Mouse (Mus musculus) G1E (cell line): ENCODE data around the gene Slc6a19. TPM values are rescaled to one million over a fixed set of nuclear protein-coding genes. Genes with fewer than 3 reads are reported as not detected.
"Not testable (repeated sequence)": the region's sequence is repeated elsewhere in the genome, so short reads cannot be mapped to it uniquely, and the experiment has no call there.

ENCODE experiments used
- ATAC-seq: 2 replicates; pipeline ENCODE4 v1.8.0; 2016; ENCODE audit warnings: mild to moderate bottlenecking; ENCODE audit not compliant: insufficient number of reproducible peaks, poor library complexity, low FRiP score, severe bottlenecking; ENCODE audit errors: extremely low read depth
- DNase-seq: peaks from one replicate; pipeline ENCODE4 v3.0.0; 2012; ENCODE audit warnings: low spot score
- H3K27me3 ChIP-seq: 2 replicates; pipeline ENCODE4 v1.6.1; 2012; ENCODE audit warnings: mild to moderate bottlenecking, low read length, inconsistent platforms; ENCODE audit not compliant: insufficient read depth
- H3K36me3 ChIP-seq: replicated peaks from 2 replicates; pipeline ENCODE3; 2012; ENCODE audit warnings: mild to moderate bottlenecking, inconsistent platforms
- H3K4me1 ChIP-seq: 2 replicates; pipeline ENCODE4 v1.6.1; 2012; ENCODE audit warnings: low read depth, low read length, inconsistent platforms, mixed read lengths; ENCODE audit not compliant: insufficient read depth
- H3K4me3 ChIP-seq: 2 replicates; pipeline ENCODE4 v1.5.1; 2012; ENCODE audit warnings: low read depth, mild to moderate bottlenecking, inconsistent platforms, low read length, moderate library complexity, mixed read lengths
- H3K9me3 ChIP-seq: replicated peaks from 2 replicates; pipeline ENCODE4 v1.6.1; 2012; ENCODE audit warnings: inconsistent platforms
- CTCF ChIP-seq: IDR thresholded peaks from 2 replicates; pipeline ENCODE4 v1.5.1; 2012; ENCODE audit warnings: low read depth, low read length, inconsistent platforms, mixed read lengths
- GATA1 ChIP-seq: IDR thresholded peaks from 2 replicates; pipeline ENCODE4 v1.6.1; 2012; ENCODE audit warnings: borderline replicate concordance, low read length, inconsistent platforms, mixed read lengths
- GATA2 ChIP-seq: IDR thresholded peaks from 2 replicates; pipeline ENCODE4 v1.6.1; 2012; ENCODE audit warnings: low read depth, low read length, inconsistent platforms, borderline replicate concordance
- POLR2AphosphoS5 ChIP-seq: IDR thresholded peaks from 2 replicates; pipeline ENCODE4 v1.6.1; 2012; ENCODE audit warnings: low read depth, low read length, inconsistent platforms; ENCODE audit not compliant: insufficient replicate concordance
- TAL1 ChIP-seq: conservative IDR thresholded peaks from 2 replicates; pipeline ENCODE4 v1.6.1; 2012; ENCODE audit warnings: low read depth, low read length, inconsistent platforms, mixed read lengths
- polyA plus RNA-seq: library from polyadenylated mRNA; stranded (reverse); fragments of >175 nt; gene quantifications from 2 replicates; pipeline ENCODE4 v1.2.3, GENCODE M21; 2012
- total RNA-seq, 2 experiments: library from RNA; stranded (forward) in 1 of 2; stranded (reverse) in 1 of 2; fragments of 200-1000 nt in 1 of 2; fragments of >200 nt in 1 of 2; fragmentation: Nextera tagmentation in 1 of 2; gene quantifications; 2 replicates each; pipeline ENCODE4 v1.2.3; 2014 to 2017

Slc6a19 gene
- total RNA-seq (2014; fragmentation: Nextera tagmentation) = not detected in 2 replicates
- total RNA-seq (2017) = 0.12 and 0.22 TPM in 2 replicates
- polyA plus RNA-seq = not detected in 2 replicates

- ATAC-seq (no peak), DNase-seq (no peak)
- peaks cover 6% of the 10 kb centered on the region for H3K27me3 ChIP-seq
- H3K4me1 ChIP-seq = no peaks in the 10 kb centered on the region
- no peak for TF ChIP-seq GATA2
- TF ChIP-seq CTCF = no peak
- H3K9me3 ChIP-seq = no peaks in the 10 kb centered on the region
- no peak within 1 kb of the TSS for H3K4me3 ChIP-seq
- no peaks in the 10 kb centered on the region for H3K36me3 ChIP-seq
These were observed at the start of gene Slc6a19 for GRCm38 (mm10) chr13:73704694-73705325. TSS of gene Slc6a19 (minus strand) at chr13:73704865.

GRCm38 (mm10) chr13:73751284-73751683, 46.6 kb upstream of the Slc6a19 start:
- no peaks in the 10 kb centered on the region for H3K4me1 ChIP-seq

GRCm38 (mm10) chr13:73750435-73750834, 45.8 kb upstream of the Slc6a19 start:
- Histone ChIP-seq H3K9me3 (no peaks in the 10 kb centered on the region), H3K4me1 (no peaks in the 10 kb centered on the region), H3K27me3 (no peaks in the 10 kb centered on the region; the same call in 1 of the 2 replicates), H3K4me3 (no peak overlapping the region), H3K36me3 (no peaks in the 10 kb centered on the region)
- no peak for DNase-seq
- TF ChIP-seq GATA1 = no peak
- TF ChIP-seq TAL1 = no peak
- no peak for TF ChIP-seq CTCF
- no peak for TF ChIP-seq POLR2AphosphoS5
- no peak for TF ChIP-seq GATA2
- no peak for ATAC-seq

More at GRCm38 (mm10) chr13:73751284-73751683, 46.6 kb upstream of the Slc6a19 start:
- DNase-seq (no peak), ATAC-seq (no peak)
- no peak overlapping the region for H3K4me3 ChIP-seq
- H3K36me3 ChIP-seq = no peaks in the 10 kb centered on the region
- no peaks in the 10 kb centered on the region for H3K9me3 ChIP-seq
- TF ChIP-seq GATA2 = no peak
- no peaks in the 10 kb centered on the region; the same call in 1 of the 2 replicates for H3K27me3 ChIP-seq

GRCm38 (mm10) chr13:73748663-73749440, 44.2 kb upstream of the Slc6a19 start:
- Histone ChIP-seq H3K27me3 (no peaks in the 10 kb centered on the region; the same call in 1 of the 2 replicates), H3K4me3 (no peak overlapping the region), H3K4me1 (no peaks in the 10 kb centered on the region), H3K9me3 (no peaks in the 10 kb centered on the region), H3K36me3 (no peaks in the 10 kb centered on the region)
- no peak for DNase-seq
- no peak for TF ChIP-seq GATA1
- no peak for TF ChIP-seq CTCF
- no peak for TF ChIP-seq POLR2AphosphoS5
- no peak for TF ChIP-seq TAL1
- no peak for TF ChIP-seq GATA2
- ATAC-seq = no peak

- H3K4me1 ChIP-seq = no peaks in the 10 kb centered on the region
- no peaks in the 10 kb centered on the region for H3K9me3 ChIP-seq
- no peak for TF ChIP-seq GATA1
- no peak for TF ChIP-seq POLR2AphosphoS5
- no peak for TF ChIP-seq GATA2
- TF ChIP-seq CTCF = no peak
- no peak for TF ChIP-seq TAL1
- DNase-seq (no peak), ATAC-seq (no peak)
- no peaks in the 10 kb centered on the region for H3K36me3 ChIP-seq
- peaks cover 6% of the 10 kb centered on the region; the same call in 1 of the 2 replicates for H3K27me3 ChIP-seq
- H3K4me3 ChIP-seq = no peak overlapping the region
These were observed 39.0 kb upstream of the Slc6a19 start for GRCm38 (mm10) chr13:73743662-73744061.

GRCm38 (mm10) chr13:73742944-73743343, 38.3 kb upstream of the Slc6a19 start:
- no peaks in the 10 kb centered on the region for H3K4me1 ChIP-seq
- ATAC-seq (no peak), DNase-seq (no peak)
- H3K27me3 ChIP-seq = peaks cover 6% of the 10 kb centered on the region; the same call in 1 of the 2 replicates
- H3K4me3 ChIP-seq = no peak overlapping the region
- no peak for TF ChIP-seq CTCF
- TF ChIP-seq GATA1 = no peak
- no peak for TF ChIP-seq GATA2
- no peak for TF ChIP-seq TAL1
- TF ChIP-seq POLR2AphosphoS5 = no peak
- H3K9me3 ChIP-seq = no peaks in the 10 kb centered on the region
- H3K36me3 ChIP-seq = no peaks in the 10 kb centered on the region

- not testable (repeated sequence) for H3K36me3 ChIP-seq, ATAC-seq, H3K27me3 ChIP-seq, H3K9me3 ChIP-seq, DNase-seq, H3K4me3 ChIP-seq, H3K4me1 ChIP-seq
These were observed 35.8 kb upstream of the Slc6a19 start for GRCm38 (mm10) chr13:73740399-73740944.
